ENCODE assay signal across 22 mouse cellular contexts in genomic region chr9:76352346-76352745, GRCm38 (mm10). TPM values are rescaled to one million over a fixed set of nuclear protein-coding genes. Genes with fewer than 3 reads are reported as not detected.
"Had no signal": no experiment of that assay in that cellular context is flagged by ENCODE, and none has a peak within 500 bp of the region (broad histone marks: within the 10 kb centered on the region; RNA-seq: fewer than 3 reads in every experiment).

No protein-coding gene starts in this region.

- H3K9ac ChIP-seq: limb, embryonic 12.5 days; limb, embryonic 15.5 days; liver, embryonic 14.5 days; liver, postnatal 0 days; lung, embryonic 14.5 days; stomach, embryonic 15.5 days had no signal

- H3K4me3 ChIP-seq: layer of hippocampus, adult 2 months; limb, embryonic 12.5 days; limb, embryonic 15.5 days; stomach, embryonic 15.5 days had no signal

- H3K36me3 ChIP-seq: limb, embryonic 12.5 days; limb, embryonic 15.5 days; stomach, embryonic 15.5 days had no signal

- ATAC-seq: intestine, postnatal 0 days; liver, postnatal 0 days; lung, postnatal 0 days had no signal

- H3K4me2 ChIP-seq: limb, embryonic 12.5 days; limb, embryonic 15.5 days; liver, embryonic 11.5 days; lung, embryonic 14.5 days; stomach, embryonic 15.5 days had no signal

- DNase-seq: kidney, adult 2 months; kidney, postnatal 25 days; layer of hippocampus, adult 9-11 months; left cerebral cortex, postnatal 4 days; liver, postnatal 0 days; lung, embryonic 14.5 days; right cerebral cortex, postnatal 25 days; spleen, adult 18-20 months; thymus, postnatal 25 days had no signal

- H3K27me3 ChIP-seq: limb, embryonic 12.5 days; limb, embryonic 15.5 days; stomach, embryonic 15.5 days had no signal

- H3K9me3 ChIP-seq: limb, embryonic 12.5 days; limb, embryonic 15.5 days; stomach, embryonic 15.5 days had no signal

- H3K27ac ChIP-seq: kidney, postnatal 0 days; layer of hippocampus, adult 2 months; limb, embryonic 12.5 days; limb, embryonic 15.5 days; liver, embryonic 14.5 days; macrophage; stomach, embryonic 15.5 days had no signal

- H3K4me1 ChIP-seq: limb, embryonic 12.5 days; limb, embryonic 15.5 days; stomach, embryonic 15.5 days had no signal

RNA-seq across cellular contexts. Expression of gene Hcrtr2, which starts 28.7 kb away (rescaled TPM):
- total RNA-seq: megakaryocyte, adult 5-6 weeks had no signal
- polyA plus RNA-seq: kidney, adult 2 months; large intestine, adult 2 months; liver, embryonic 11.5 days; lung, postnatal 0 days; macrophage; stomach, embryonic 15.5 days; thymus, postnatal 0 days had no signal
